Mouse (Mus musculus): ENCODE measurements around the gene Vmn1r112.
"Not testable (repeated sequence)": the region's sequence is repeated elsewhere in the genome, so short reads cannot be mapped to it uniquely, and the experiment has no call there.

Vmn1r112 gene

GRCm38 (mm10) chr7:20770885-20771284 lies at the start of gene Vmn1r112:
TSS of gene Vmn1r112 (plus strand) at chr7:20771185.
- not testable (repeated sequence) for DNase-seq

GRCm38 (mm10) chr7:20730524-20730923 lies 40.5 kb upstream of the Vmn1r112 start, which contains the start of gene Gm10668:
TSS of gene Gm10668 (minus strand) at chr7:20730624.
- not testable (repeated sequence) for DNase-seq

GRCm38 (mm10) chr7:20786985-20787384 lies 16.0 kb downstream of the Vmn1r112 start, which contains the start of gene Vmn1r113:
TSS of gene Vmn1r113 (plus strand) at chr7:20787285.
- not testable (repeated sequence) for DNase-seq

- DNase-seq = not testable (repeated sequence)
Observed at GRCm38 (mm10) chr7:20812086-20812485, 41.1 kb downstream of the Vmn1r112 start, which contains the start of gene Vmn1r114. TSS of gene Vmn1r114 (minus strand) at chr7:20812186.
